Mouse (Mus musculus) brain, embryonic 14.5 days (tissue): ENCODE measurements around the gene Add2.

Experiments used
- CTCF ChIP-seq: fragments of 200-500 bp; IDR thresholded peaks from 2 replicates; pipeline ENCODE4 v1.5.1; 2012; ENCODE audit warnings: inconsistent platforms, mild to moderate bottlenecking, moderate library complexity, borderline replicate concordance; ENCODE audit not compliant: insufficient read depth, insufficient read length; ENCODE audit errors: extremely low read depth
- POLR2A ChIP-seq: fragments of 200-500 bp; IDR thresholded peaks from 2 replicates; pipeline ENCODE4 v1.6.1; 2012; ENCODE audit warnings: mild to moderate bottlenecking, inconsistent platforms, borderline replicate concordance; ENCODE audit not compliant: poor library complexity, insufficient read depth, insufficient read length, severe bottlenecking; ENCODE audit errors: extremely low read depth

DNA sequence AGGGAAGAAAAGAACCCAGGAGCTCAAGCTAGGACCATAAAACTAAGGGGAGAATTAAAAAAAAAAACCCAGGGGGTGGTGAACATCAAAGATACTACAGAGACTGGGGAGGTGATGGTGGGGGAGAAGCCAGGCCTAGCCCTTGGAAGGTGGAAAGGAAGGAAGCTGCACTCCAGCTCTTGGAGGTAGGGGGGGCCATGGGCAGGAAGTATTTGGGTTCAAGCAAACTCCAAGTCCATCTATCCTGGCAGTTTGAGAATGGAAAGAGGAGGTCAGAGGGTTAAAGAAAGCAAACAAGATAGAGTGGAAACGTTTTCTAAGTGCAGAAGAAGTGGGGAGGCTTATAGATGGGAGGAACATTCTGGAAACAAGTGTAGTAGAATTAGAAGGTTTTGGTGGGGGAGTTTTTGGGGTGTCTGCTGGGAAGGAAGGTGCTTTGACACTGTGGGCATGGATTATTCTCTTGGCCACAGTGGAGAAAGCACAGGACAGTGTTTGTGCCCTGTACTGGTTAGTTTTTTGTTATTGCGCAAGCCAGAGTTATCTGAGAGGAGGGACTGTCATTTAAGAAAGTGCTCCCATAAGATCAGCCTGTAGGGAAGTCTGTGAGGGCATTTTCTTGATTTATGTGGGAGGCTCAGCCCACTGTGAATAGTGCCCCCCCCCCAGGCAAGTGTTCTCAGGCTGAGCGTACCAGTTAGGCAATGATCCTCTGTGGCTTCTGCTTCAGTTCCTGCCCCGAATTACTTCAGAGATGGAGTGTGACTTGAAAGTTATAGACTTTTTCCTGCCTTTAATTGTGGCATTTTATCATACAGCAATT is 8.9 kb upstream of the Add2 start:
- TF ChIP-seq CTCF (no peak), POLR2A (no peak)
